Mouse (Mus musculus) ES-E14 (cell line): Measurements from ENCODE around the gene Cib1.

Experiments used
- CHD2 ChIP-seq: IDR thresholded peaks from 2 replicates; pipeline ENCODE4 v1.6.1; 2014; ENCODE audit warnings: mild to moderate bottlenecking, low read depth, low read length, inconsistent platforms
- MAFK ChIP-seq: IDR thresholded peaks from 2 replicates; pipeline ENCODE4 v1.6.1; 2014; ENCODE audit warnings: mild to moderate bottlenecking, low read depth, low read length, inconsistent platforms; ENCODE audit not compliant: insufficient read depth
- ZNF384 ChIP-seq: IDR thresholded peaks from 2 replicates; pipeline ENCODE4 v1.6.1; 2012; ENCODE audit warnings: low read depth, low read length, inconsistent platforms

GRCm38 (mm10) chr7:80241661-80242060, 9.0 kb upstream of the Cib1 start:
- TF ChIP-seq ZNF384 = no peak
- no peak for TF ChIP-seq MAFK
- no peak for TF ChIP-seq CHD2
